Mouse (Mus musculus): Measurements from ENCODE around the gene Zbtb26. TPM values are rescaled to one million over a fixed set of nuclear protein-coding genes. Genes with fewer than 3 reads are reported as not detected.
A peak's percentile ranks its signal among the peaks of the same experiment; 100 is the strongest.

Zbtb26 gene
- polyA plus RNA-seq, 1 experiment: 2.0 TPM

DNA sequence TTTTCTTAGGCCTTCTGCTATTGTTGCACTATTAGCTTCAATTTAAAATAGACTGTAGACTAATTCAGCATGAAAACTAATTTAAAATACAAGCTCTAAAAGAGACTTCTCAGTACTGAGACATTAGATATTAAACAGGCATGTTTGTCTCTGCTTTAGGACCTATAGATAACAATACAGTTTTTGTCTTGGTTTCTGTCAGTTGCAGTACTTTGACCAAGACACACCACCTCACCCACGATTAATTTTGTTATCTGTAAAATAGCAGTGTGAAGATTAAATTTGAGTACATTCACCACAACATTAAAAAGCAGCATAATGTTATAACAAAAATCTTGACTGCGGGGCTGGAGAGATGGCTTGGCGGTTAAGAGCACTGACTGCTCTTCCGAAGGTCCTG lies 23.3 kb upstream of the Zbtb26 start:
- TF ChIP-seq POLR2A (IDR thresholded peaks at IDR 0.05; ENCODE audit: low read depth, low read length) (no peak), CTCF (conservative IDR thresholded peaks at IDR 0.05; ENCODE audit: insufficient read depth, insufficient read length, low read depth, low read length) (no peak)
- H3K36me3 ChIP-seq (ENCODE audit: control insufficient read depth, insufficient read depth, low read length): peaks cover 2% of the 10 kb centered on the region
- DNase-seq: no peak
- WGBS: 98% methylated on average over 4 of the region's 4 CpGs
- H3K27me3 ChIP-seq (replicated peaks; ENCODE audit: control insufficient read depth, insufficient read depth, low read length): no peaks in the 10 kb centered on the region
- no peak overlapping the region for H3K4me3 ChIP-seq (ENCODE audit: insufficient read depth, low read depth, low read length)
- H3K4me1 ChIP-seq (ENCODE audit: control insufficient read depth, insufficient read depth, low read length): no peaks in the 10 kb centered on the region
- H3K27ac ChIP-seq (ENCODE audit: insufficient read depth, low read depth, low read length): no peak overlapping the region

DNA sequence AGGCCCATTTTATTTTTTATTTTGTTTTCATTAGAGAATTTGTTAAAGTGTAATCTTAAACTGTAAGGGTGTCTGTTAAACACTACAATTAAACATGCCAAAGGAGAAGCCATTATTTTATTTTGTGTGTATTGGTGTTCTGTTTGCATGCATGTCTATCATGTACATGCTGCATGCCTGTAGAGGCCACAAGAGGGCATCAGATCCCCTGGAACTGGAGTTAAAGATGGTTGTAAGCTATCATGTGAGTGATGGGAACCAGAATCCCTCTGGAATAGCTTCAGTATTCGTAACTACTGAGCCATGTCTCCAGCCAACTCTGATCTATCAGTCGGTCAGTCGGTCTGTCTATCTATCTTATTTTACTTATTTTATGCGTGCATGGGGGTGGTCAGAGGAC lies 17.8 kb upstream of the Zbtb26 start:
- WGBS: 97% methylated on average over 4 of the region's 4 CpGs
- H3K4me1 ChIP-seq (ENCODE audit: control insufficient read depth, insufficient read depth, low read length): no peaks in the 10 kb centered on the region
- TF ChIP-seq POLR2A (IDR thresholded peaks at IDR 0.05; ENCODE audit: low read depth, low read length) (no peak), CTCF (conservative IDR thresholded peaks at IDR 0.05; ENCODE audit: insufficient read depth, insufficient read length, low read depth, low read length) (no peak)

DNA sequence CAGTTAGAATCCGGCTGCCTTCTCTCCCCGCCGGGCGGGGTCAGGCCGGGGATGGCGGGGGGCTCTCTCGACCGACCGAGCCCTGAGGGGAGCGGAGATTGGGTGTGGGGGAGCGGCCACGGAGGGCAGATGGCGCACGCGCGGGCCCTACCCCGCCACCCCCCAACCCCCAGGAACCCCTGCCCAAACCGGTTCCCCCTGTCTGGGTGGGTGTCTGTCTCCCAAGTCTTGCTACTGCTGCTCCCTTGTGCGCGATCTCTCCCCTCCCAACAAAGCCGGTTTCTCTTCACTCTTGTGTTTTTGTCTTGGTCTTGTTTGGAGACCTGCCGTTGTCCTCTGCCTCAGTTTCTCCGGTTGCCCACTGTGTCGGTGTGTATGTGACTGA lies 9.4 kb upstream of the Zbtb26 start:
- TF ChIP-seq CTCF (conservative IDR thresholded peaks at IDR 0.05; ENCODE audit: insufficient read depth, insufficient read length, low read depth, low read length) (no peak), POLR2A (IDR thresholded peaks at IDR 0.05; ENCODE audit: low read depth, low read length) (no peak)
- peaks cover 7% of the 10 kb centered on the region for H3K4me1 ChIP-seq (ENCODE audit: control insufficient read depth, insufficient read depth, low read length)
- H3K27ac ChIP-seq (ENCODE audit: insufficient read depth, low read depth, low read length): no peak overlapping the region
- H3K27me3 ChIP-seq (replicated peaks; ENCODE audit: control insufficient read depth, insufficient read depth, low read length): no peaks in the 10 kb centered on the region
- WGBS: under 1% methylated on average over 22 of the region's 24 CpGs
- H3K4me3 ChIP-seq (ENCODE audit: insufficient read depth, low read depth, low read length): peak overlapping the region; percentile 58
- no peak for DNase-seq
- no peaks in the 10 kb centered on the region for H3K36me3 ChIP-seq (ENCODE audit: control insufficient read depth, insufficient read depth, low read length)

More for the DNA sequence above, 17.8 kb upstream of the Zbtb26 start:
- H3K4me3 ChIP-seq (ENCODE audit: insufficient read depth, low read depth, low read length): no peak overlapping the region
- no peak overlapping the region for H3K27ac ChIP-seq (ENCODE audit: insufficient read depth, low read depth, low read length)
- no peaks in the 10 kb centered on the region for H3K36me3 ChIP-seq (ENCODE audit: control insufficient read depth, insufficient read depth, low read length)
- H3K27me3 ChIP-seq (replicated peaks; ENCODE audit: control insufficient read depth, insufficient read depth, low read length): no peaks in the 10 kb centered on the region
- DNase-seq: no peak

DNA sequence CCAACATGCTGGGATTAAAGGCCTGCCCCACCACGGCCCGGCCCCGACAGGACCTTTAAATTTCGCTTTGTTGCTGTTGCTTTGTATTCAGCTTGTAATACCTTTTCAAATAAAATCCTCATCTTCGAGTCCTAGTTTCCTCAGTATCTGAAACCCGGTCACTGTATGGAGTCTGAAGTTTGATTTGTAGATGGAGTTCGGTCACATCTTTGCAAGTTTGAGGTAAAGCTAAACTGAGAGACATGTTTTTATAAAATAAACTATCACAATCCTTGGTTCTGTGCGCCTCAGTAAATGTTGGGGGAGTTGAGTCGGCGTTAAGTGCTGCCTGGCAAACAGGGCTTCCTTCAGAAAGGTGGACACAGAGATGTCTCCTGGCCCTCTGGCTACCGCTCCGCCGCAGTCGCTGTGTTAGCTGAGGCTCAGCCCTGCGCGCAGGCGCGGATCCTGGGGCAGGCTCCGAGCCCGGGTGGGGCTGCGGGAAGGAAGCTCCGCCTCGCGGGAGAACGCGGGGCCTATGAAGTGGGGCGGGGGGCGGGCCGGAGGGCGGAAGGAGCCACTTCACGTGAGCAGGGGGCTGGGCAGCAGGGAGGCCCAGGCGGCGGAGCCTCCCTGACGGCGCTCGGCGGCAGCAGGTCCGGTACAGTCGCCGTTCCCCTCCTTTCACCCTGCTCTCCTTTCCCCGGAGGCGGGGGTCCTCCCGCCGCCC lies 8.9 kb upstream of the Zbtb26 start:
- DNase-seq: peak; percentile 96

DNA sequence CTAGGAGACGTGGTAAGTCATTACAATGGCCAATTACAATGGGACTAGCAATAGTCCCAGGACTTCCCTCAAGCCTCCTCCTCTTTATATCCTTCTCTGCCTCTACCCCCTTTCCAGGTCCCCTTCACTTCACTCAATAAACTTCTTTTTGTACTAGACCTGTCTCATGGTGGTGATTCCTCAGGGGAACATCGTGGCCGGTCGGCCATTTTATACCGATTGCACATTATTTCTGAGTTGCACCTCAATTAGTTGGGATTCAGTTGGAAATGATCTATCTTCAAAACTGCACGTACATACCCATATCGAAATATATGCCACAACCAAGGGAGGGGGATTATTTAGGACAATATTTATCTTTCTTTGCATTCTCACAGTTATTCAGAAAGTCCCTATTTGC lies 11.3 kb downstream of the Zbtb26 start:
- H3K4me3 ChIP-seq (ENCODE audit: insufficient read depth, low read depth, low read length): peak overlapping the region; percentile 80
- 0 out of 2 replicates have a peak overlapping the region, but pooled peaks have one; percentile 16 for H3K27ac ChIP-seq (ENCODE audit: insufficient read depth, low read depth, low read length)
- no peaks in the 10 kb centered on the region for H3K27me3 ChIP-seq (replicated peaks; ENCODE audit: control insufficient read depth, insufficient read depth, low read length)
- WGBS: 21% methylated on average over 7 of the region's 7 CpGs
- no peak for TF ChIP-seq CTCF (conservative IDR thresholded peaks at IDR 0.05; ENCODE audit: insufficient read depth, insufficient read length, low read depth, low read length)
- H3K4me1 ChIP-seq (ENCODE audit: control insufficient read depth, insufficient read depth, low read length): peaks cover 5% of the 10 kb centered on the region; the same call in 1 of the 2 replicates
- no peaks in the 10 kb centered on the region for H3K36me3 ChIP-seq (ENCODE audit: control insufficient read depth, insufficient read depth, low read length)
- DNase-seq: no peak

More for the DNA sequence above, 8.9 kb upstream of the Zbtb26 start:
- Histone ChIP-seq H3K4me3 (ENCODE audit: insufficient read depth, low read depth, low read length) (peak overlapping the region; percentile 58), H3K27me3 (replicated peaks; ENCODE audit: control insufficient read depth, insufficient read depth, low read length) (no peaks in the 10 kb centered on the region), H3K4me1 (ENCODE audit: control insufficient read depth, insufficient read depth, low read length) (peaks cover 7% of the 10 kb centered on the region), H3K27ac (ENCODE audit: insufficient read depth, low read depth, low read length) (no peak overlapping the region), H3K36me3 (ENCODE audit: control insufficient read depth, insufficient read depth, low read length) (no peaks in the 10 kb centered on the region)
- TF ChIP-seq POLR2A (IDR thresholded peaks at IDR 0.05; ENCODE audit: low read depth, low read length): peak; percentile 70
- TF ChIP-seq CTCF (conservative IDR thresholded peaks at IDR 0.05; ENCODE audit: insufficient read depth, insufficient read length, low read depth, low read length): no peak
- 7% methylated on average over 38 of the region's 44 CpGs for WGBS

DNA sequence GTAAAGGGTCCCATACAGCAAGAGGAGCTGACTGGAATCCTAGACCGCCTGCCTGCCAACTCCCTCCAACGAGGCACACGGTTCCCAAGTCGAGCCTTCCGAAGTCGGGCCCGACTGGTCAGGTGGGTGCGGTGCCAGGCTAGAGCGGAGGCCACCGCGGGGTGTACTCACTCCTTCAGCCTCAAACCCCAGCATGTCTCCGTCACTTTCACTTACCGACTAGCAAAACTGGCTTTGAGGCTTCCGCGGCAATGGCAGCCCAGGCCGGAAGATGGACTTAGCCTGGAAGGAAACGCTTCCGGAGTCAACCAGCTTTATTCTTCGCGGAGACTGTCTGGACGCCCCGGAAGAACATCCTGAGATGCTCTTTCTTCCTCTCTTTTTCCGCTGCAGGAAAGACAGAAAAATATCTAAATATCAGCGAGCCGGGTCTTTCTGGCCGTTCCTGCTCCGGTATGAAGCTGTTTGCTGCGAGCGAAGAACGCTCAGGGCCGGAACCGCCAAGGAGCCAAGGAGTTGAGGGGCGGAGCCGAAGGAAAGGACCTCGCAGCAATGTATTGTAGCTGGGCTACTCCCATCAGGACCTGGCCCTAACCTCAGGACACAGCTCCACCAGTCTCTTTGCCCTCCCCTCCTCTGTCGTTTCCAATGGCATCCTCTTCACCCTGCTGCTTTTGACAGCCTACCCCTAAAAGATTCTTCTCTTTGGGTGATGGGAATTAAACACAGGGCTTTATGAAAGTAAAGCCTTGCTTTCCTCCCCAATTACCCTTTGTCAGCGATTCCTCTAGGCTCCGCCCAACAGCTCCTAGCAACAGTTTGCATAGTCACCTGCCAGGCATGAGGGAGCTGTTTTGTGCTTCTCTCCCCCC lies 12.1 kb downstream of the Zbtb26 start:
- Histone ChIP-seq H3K27ac (ENCODE audit: insufficient read depth, low read depth, low read length) (peak overlapping the region; percentile 78), H3K4me3 (ENCODE audit: insufficient read depth, low read depth, low read length) (peak overlapping the region; percentile 80), H3K36me3 (ENCODE audit: control insufficient read depth, insufficient read depth, low read length) (no peaks in the 10 kb centered on the region), H3K4me1 (ENCODE audit: control insufficient read depth, insufficient read depth, low read length) (peaks cover 5% of the 10 kb centered on the region; the same call in 1 of the 2 replicates), H3K27me3 (replicated peaks; ENCODE audit: control insufficient read depth, insufficient read depth, low read length) (no peaks in the 10 kb centered on the region)
- peak; percentile 44 for TF ChIP-seq POLR2A (IDR thresholded peaks at IDR 0.05; ENCODE audit: low read depth, low read length)
- no peak for TF ChIP-seq CTCF (conservative IDR thresholded peaks at IDR 0.05; ENCODE audit: insufficient read depth, insufficient read length, low read depth, low read length)
- DNase-seq: peak; percentile 94
- under 1% methylated on average over 38 of the region's 38 CpGs for WGBS

DNA sequence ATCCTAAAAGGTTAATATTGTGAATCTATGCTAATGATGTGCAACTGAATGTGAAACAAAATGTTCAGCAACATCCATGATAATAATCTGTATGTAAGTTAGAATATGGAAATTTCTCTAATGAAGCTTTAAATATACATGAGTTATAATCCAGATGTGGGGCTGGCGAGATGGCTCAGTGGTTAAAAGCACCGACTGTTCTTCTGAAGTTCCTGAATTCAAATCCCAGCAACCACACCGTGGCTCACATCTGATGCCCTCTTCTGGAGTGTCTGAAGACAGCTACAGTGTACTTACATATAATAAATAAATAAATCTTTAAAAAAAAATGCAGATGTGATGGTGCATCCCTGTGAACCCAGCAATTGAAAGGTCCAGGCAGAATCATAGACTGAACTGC lies 19.3 kb downstream of the Zbtb26 start:
- no peak overlapping the region for H3K27ac ChIP-seq (ENCODE audit: insufficient read depth, low read depth, low read length)
- WGBS: 41% methylated on average over 3 of the region's 3 CpGs
- H3K4me3 ChIP-seq (ENCODE audit: insufficient read depth, low read depth, low read length): no peak overlapping the region
- H3K27me3 ChIP-seq (replicated peaks; ENCODE audit: control insufficient read depth, insufficient read depth, low read length): no peaks in the 10 kb centered on the region
- H3K4me1 ChIP-seq (ENCODE audit: control insufficient read depth, insufficient read depth, low read length): 0 out of 2 replicates have a peak, but pooled peaks cover 2% of the 10 kb centered on the region
- no peak for TF ChIP-seq CTCF (conservative IDR thresholded peaks at IDR 0.05; ENCODE audit: insufficient read depth, insufficient read length, low read depth, low read length)
- no peak for TF ChIP-seq POLR2A (IDR thresholded peaks at IDR 0.05; ENCODE audit: low read depth, low read length)
- no peaks in the 10 kb centered on the region for H3K36me3 ChIP-seq (ENCODE audit: control insufficient read depth, insufficient read depth, low read length)
- DNase-seq: no peak
